Mouse (Mus musculus) layer of hippocampus, postnatal 36 days (tissue): ENCODE results near the gene Rbm14. TPM values are rescaled to one million over a fixed set of nuclear protein-coding genes. Genes with fewer than 3 reads are reported as not detected.
A peak's percentile ranks its signal among the peaks of the same experiment; 100 is the strongest.

Source experiments
- DNase-seq, 2 experiments: peaks; one replicate each; pipeline ENCODE4 v3.0.0; 2022
- total RNA-seq, 2 experiments: library from RNA; stranded (reverse); gene quantifications; 2 replicates each; pipeline ENCODE4 v1.2.3; 2021

Gene Rbm14
- 10 to 100 TPM; 56.3 to 62.7 TPM for total RNA-seq

- peak; percentile 98 to 99 for DNase-seq
These were observed at the start of gene Rbm14, which contains the start of gene Gm21992 for GRCm38 (mm10) chr19:4811063-4811908. Gene Rbm14 (minus strand): TSS chr19:4811634. Gene Gm21992 (minus strand): TSS chr19:4811612.

DNA sequence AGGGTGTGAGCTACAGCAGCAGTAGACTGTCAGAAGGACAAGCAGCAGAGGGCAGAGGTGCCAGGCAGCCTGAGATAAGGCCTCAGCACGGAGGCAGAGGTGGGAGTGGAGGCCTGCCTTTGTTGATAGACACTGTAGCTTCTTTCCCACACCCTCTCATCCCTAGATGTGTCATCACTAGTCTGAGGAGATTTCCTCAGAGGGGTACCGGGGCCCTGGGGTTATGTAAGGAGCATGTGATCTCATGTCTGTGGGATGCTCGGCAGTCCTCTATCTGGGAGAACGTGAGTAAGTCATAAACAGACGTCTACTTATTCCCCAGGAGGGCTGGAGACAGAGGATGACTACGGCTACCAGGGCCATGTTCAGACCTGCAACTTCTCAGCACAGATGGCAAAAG, 47.6 kb upstream of the Rbm14 start:
- no peak for DNase-seq

DNA sequence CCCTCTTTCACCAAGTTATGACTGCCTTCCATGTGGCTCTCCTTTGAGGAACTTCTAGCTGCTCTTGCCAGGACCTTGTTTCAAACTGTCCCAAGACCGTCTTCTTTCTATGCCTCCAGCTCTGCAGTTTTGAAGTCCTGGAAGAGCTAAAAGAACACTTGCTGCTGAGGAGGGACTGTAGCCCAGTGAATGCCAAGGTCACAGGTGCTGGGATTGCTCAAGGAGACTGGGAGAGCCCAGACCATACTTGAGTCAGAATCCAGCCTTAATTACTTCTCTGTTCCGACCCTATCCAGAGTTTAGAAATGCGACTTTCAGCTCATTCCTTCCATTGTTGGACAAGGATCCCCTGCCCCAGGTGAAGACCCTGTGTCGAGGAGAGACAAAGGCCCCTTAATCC, 44.5 kb upstream of the Rbm14 start:
- no peak for DNase-seq

- no peak for DNase-seq
These were observed 44.0 kb upstream of the Rbm14 start for GRCm38 (mm10) chr19:4855470-4855820.

GRCm38 (mm10) chr19:4854552-4855469, 43.4 kb upstream of the Rbm14 start, which contains the start of gene Ctsf:
Gene Ctsf (plus strand): TSS chr19:4855130.
- DNase-seq = peak; percentile 90 to 91

GRCm38 (mm10) chr19:4850281-4850680, 38.8 kb upstream of the Rbm14 start:
- no peak for DNase-seq

DNA sequence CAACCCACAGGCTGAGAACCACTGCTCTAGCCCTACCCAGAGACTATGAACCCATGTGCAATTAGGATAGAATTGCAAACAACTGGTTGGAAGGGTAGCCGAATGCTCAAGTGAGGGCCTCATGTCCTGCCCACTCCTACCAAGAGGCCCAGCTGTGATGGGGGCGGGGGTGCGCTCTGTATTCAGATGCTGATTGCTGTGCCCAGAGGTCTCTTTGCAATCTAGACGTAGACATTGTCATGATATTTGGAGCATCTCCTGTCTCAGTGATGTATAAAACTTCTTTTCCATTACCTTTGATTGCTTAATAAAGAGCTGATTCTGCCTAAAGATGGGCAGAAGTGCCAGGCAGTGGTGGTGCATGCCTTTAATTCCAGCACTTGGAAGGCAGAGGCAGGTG, 38.4 kb upstream of the Rbm14 start:
- no peak for DNase-seq

GRCm38 (mm10) chr19:4847490-4847889, 36.1 kb upstream of the Rbm14 start:
- no peak for DNase-seq

DNA sequence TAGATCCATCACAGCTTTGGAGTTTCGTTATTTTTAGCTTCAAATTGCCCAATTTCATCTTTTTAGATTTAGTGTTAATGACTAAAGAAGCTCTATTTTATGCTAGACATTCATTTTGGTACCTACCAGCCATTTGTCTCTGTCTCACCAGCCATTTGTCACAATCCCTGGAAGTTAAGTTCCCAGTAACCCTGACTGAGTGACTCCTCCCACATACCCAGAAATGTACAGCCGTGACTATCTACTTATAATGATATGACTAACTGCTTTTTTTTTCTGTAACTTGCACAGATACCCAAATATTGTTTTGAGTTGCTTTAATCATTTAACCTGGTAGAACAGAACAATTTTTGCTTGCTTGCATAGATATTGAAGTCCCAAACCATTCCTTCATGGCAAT, 34.4 kb upstream of the Rbm14 start:
- DNase-seq = no peak

DNA sequence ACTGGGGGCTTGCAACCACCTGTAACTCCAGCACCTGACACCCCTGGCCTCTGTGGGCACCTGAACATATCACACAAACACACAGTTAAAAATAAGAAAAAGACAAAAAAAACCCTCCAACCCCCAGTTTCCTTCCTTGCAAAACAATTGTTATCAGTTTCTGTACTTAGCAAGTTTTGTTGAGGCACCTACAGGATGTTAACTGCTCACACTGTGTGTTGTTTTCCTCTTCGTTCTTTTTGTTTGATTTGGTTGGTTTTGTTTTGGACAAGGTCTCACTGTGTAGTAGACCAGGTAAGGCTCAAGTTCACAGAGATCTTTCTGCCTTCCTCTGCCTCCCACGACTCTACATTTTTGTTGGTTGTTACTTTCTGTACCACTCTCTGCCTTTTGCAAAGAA, 31.2 kb upstream of the Rbm14 start:
- no peak for DNase-seq

DNA sequence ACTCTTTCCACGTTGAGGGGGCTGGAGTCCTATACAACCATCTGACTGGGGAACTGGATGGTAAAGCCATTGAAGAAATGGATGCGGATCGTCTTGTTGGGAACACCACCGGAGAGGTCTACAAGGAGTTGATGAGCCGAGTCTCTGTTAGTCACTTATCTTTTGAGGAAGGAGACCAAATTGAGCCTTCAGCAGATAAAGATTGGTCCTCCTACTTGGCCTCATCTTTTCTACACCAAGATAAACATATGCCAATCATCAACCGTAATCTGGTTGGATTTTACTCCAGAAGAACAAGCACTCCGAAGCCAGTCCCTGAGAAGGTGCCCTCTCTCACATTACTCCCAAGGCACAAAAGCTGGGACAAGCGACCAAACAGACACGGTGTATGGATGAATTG, 29.4 kb upstream of the Rbm14 start:
- DNase-seq = no peak

DNA sequence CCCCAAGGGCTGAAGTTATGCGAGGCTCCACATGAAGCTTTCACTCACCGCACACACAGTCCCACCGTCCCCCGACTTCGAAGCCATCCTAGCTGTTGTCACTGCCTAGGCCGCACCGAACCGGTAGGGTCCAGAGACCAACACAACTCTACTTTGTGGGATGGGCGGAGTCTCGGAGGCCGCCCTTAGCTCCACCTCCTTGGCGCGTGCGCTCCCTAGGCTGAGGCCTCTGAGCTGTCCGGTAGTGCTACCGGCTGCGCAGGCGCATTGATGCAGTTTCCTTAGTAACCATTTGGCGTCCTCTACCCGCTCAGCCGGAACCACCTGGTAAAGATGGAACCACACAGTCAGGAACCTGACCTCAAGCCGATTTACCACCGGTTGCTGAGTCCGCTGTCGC, 27.7 kb upstream of the Rbm14 start, which contains the start of the genes Ccs and Ccdc87:
Ccs (minus strand) TSS at position 184 of the 400 bp plus-strand sequence.
Ccdc87 (plus strand) TSS at position 218 of the 400 bp plus-strand sequence.
- peak; percentile 94 to 96 for DNase-seq

GRCm38 (mm10) chr19:4838526-4839140, 27.2 kb upstream of the Rbm14 start:
- no peak for DNase-seq

- no peak for DNase-seq
These were observed 25.6 kb upstream of the Rbm14 start for GRCm38 (mm10) chr19:4837049-4837448.

DNA sequence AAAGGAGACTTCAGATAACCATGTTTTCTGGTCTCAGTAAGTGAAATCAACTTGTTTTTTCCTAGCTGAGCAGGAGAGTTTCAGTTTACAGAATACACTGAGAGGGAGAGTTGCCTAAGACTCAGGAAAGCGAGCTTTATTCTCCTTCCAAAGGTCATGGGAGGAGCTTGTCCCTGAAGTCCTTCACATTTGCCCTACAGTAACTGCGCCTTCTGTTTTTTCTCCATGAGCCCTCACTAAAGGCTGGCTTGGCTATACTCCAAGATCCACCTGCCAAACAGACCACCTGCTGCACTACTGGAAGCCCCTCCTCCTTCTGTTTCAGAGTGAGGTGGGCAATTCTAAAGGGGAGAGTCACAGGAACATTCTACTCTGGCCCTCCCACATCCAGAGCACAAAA, 24.7 kb upstream of the Rbm14 start:
- no peak for DNase-seq

DNA sequence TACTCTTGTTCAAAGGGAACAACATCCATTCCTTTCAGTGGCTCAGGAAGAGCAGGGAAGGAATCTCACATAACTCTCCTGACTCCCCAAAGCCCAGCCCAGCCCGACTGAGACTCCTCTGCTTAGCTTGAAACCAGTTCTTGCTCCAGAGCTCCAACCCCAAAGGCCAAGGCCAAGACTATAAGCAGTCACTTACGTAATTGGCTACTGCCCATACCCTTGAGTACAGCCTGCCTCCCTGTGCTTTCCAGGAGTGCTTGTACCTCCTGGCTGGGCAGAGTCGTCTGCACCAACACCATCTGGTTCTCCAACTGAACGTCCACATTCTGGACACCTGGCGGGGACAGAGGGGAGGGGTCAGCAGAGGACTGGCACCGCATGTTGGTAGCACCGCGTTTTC, 22.5 kb upstream of the Rbm14 start:
- DNase-seq = no peak

DNA sequence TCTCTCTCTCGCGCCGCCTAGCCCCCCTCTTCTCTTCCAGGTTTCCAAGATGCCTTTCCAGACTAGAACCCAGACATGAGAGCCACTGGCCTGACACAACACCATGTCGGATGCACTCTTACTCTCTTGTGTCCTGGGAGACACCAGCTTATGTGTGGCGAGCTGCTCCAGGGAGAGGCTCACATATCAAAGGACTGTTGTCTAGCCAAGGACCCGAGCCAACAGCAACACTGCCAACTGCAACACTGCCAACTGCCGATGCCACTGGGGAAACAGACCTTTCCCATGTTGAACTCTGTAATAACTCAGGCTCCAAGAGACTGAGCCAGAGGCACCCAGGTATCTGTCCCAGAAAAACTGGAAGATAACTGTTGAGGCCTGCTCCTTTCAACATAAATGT, 17.7 kb upstream of the Rbm14 start:
- peak; percentile 53 to 66 for DNase-seq

- no peak for DNase-seq
These were observed 17.1 kb upstream of the Rbm14 start for GRCm38 (mm10) chr19:4828444-4829114.

DNA sequence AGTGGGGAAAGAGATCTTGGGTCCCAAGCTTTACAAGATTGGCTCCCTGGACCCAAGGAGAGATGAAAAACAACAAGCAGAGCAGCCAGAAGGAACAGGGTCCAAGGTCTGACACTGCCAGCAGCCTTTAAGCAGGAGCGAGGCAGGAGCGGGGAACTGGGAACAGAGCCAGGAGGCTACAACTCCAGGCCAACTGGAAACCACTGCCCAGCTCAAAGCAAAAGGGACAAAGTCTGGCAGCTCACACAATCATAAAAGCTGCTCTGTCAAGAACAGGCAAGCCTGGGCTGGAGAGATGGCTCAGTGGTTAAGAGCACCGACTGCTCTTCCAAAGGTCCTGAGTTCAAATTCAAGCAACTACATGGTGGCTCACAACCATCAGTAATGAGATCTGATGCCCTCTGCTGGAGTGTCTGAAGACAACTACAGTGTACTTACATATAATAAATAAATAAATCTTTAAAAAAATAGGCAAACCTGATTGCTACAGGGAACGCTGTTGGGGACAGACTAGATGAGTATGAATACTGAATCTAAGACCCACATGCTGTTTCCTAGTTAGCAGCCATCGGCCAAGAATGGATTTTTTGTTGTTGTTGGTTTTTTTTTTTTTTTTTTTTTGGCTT, 9.4 kb upstream of the Rbm14 start:
- peak; percentile 73 to 75 for DNase-seq

GRCm38 (mm10) chr19:4817182-4817835, 5.9 kb upstream of the Rbm14 start:
- no peak for DNase-seq

DNA sequence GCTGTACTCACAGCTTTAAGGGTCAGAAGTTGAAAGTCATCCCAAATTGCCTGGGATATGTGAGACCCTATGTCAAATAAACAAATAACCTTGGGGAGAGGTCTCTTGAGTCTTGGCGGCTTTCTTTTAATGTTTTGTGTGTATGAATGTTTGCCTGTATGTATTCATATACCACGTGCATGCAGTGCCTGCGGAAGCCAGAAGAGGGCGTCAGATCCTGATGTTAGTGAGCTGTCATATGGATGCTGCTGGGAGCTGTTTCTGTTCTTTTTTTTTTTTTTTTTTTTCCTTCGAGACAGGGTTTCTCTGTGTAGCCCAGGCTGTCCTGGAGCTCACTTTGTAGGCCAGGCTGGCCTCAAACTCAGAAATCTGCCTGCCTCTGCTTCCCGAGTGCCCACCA, 1.6 kb upstream of the Rbm14 start:
- no peak for DNase-seq
